Mouse (Mus musculus): Measurements from ENCODE around the gene Tgfb1. TPM values are rescaled to one million over a fixed set of nuclear protein-coding genes. Genes with fewer than 3 reads are reported as not detected.
"Not testable (repeated sequence)": the region's sequence is repeated elsewhere in the genome, so short reads cannot be mapped to it uniquely, and the experiment has no call there.

Tgfb1 gene
- total RNA-seq, 2 experiments from 2014 or later = 8.5 to 10.1 TPM

- intact Hi-C loops (cut with DNase I) = no loop called here
- no peak for DNase-seq
Observed at GRCm38 (mm10) chr7:25703793-25704494, 17.1 kb downstream of the Tgfb1 start.

GRCm38 (mm10) chr7:25704716-25705364 is 18.0 kb downstream of the Tgfb1 start:
- no peak for DNase-seq
- intact Hi-C loops (cut with DNase I) = no loop called here

GRCm38 (mm10) chr7:25705801-25706251 is 19.0 kb downstream of the Tgfb1 start:
- no peak for DNase-seq
- intact Hi-C loops (cut with DNase I) = no loop called here

- intact Hi-C loops (cut with DNase I) = no loop called here
- no peak for DNase-seq
Observed at GRCm38 (mm10) chr7:25706578-25707170, 19.9 kb downstream of the Tgfb1 start.

- intact Hi-C loops (cut with DNase I) = no loop called here
- DNase-seq = no peak
Observed at GRCm38 (mm10) chr7:25707581-25708292, 20.9 kb downstream of the Tgfb1 start.

- intact Hi-C loops (cut with DNase I) = no loop called here
- DNase-seq = peak; percentile 55
Observed at GRCm38 (mm10) chr7:25709961-25710360, 23.2 kb downstream of the Tgfb1 start.

GRCm38 (mm10) chr7:25710519-25711130 is 23.8 kb downstream of the Tgfb1 start:
- no peak for DNase-seq
- intact Hi-C loops (cut with DNase I) = no loop called here

GRCm38 (mm10) chr7:25711165-25711564 is 24.4 kb downstream of the Tgfb1 start:
- DNase-seq = no peak
- intact Hi-C loops (cut with DNase I) = no loop called here

GRCm38 (mm10) chr7:25711731-25712197 is 25.0 kb downstream of the Tgfb1 start:
- DNase-seq = peak; percentile 76
- intact Hi-C loops (cut with DNase I) = no loop called here

GRCm38 (mm10) chr7:25712801-25713200 is 26.0 kb downstream of the Tgfb1 start:
- DNase-seq = no peak
- intact Hi-C loops (cut with DNase I) = no loop called here

GRCm38 (mm10) chr7:25714581-25714980 is 27.8 kb downstream of the Tgfb1 start:
- intact Hi-C loops (cut with DNase I) = no loop called here
- no peak for DNase-seq

- intact Hi-C loops (cut with DNase I) = no loop called here
- DNase-seq = no peak
Observed at GRCm38 (mm10) chr7:25715731-25716271, 29.0 kb downstream of the Tgfb1 start.

GRCm38 (mm10) chr7:25717478-25717877 is 30.7 kb downstream of the Tgfb1 start:
- intact Hi-C loops (cut with DNase I) = no loop called here
- no peak for DNase-seq

GRCm38 (mm10) chr7:25718788-25719417 is 32.1 kb downstream of the Tgfb1 start, which contains the start of gene Ccdc97:
Gene Ccdc97 (minus strand): TSS chr7:25719088.
- DNase-seq = peak; percentile 94
- intact Hi-C loops (cut with DNase I) = no loop called here

GRCm38 (mm10) chr7:25719761-25720610 is 33.2 kb downstream of the Tgfb1 start:
- peak; percentile 79 for DNase-seq
- intact Hi-C loops (cut with DNase I) = no loop called here

- no peak for DNase-seq
- intact Hi-C loops (cut with DNase I) = no loop called here
Observed at GRCm38 (mm10) chr7:25720760-25721159, 34.0 kb downstream of the Tgfb1 start.

- intact Hi-C loops (cut with DNase I); DNase-seq: not testable (repeated sequence)
Observed at GRCm38 (mm10) chr7:25721776-25722175, 35.0 kb downstream of the Tgfb1 start.

GRCm38 (mm10) chr7:25725886-25726285 is 39.1 kb downstream of the Tgfb1 start:
- intact Hi-C loops (cut with DNase I) = no loop called here
- DNase-seq = no peak

GRCm38 (mm10) chr7:25727800-25728199 is 41.0 kb downstream of the Tgfb1 start:
- intact Hi-C loops (cut with DNase I) = no loop called here
- no peak for DNase-seq

Data from left cerebral cortex, postnatal 4 days (tissue).